Mouse (Mus musculus): Measurements from ENCODE around the gene Sprr2a3. TPM values are rescaled to one million over a fixed set of nuclear protein-coding genes. Genes with fewer than 3 reads are reported as not detected.
"Not testable (repeated sequence)": the region's sequence is repeated elsewhere in the genome, so short reads cannot be mapped to it uniquely, and the experiment has no call there.

Gene Sprr2a3
- 0.42 TPM in 1 of 2 replicates, not detected in the other for polyA plus RNA-seq (2012; rRNA removed)

DNA sequence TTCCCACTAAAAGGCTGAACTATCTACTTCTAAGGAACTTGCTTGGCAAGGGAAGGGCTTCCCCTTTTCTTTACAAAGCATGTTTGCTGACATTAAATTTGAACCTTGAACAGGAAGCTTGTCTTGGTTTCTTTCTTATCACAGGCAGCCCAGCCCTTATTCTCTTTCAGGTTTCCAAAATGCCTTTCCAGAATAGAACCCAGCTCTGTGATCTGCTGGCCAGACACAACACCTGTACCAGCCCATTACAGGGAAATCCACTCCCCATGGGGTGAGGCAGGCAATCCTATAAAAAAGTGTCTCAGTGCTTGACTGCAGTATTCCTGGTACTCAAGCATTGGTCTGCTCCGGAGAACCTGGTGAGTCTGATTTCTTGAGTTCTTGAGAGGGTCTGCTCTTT, at the start of gene Sprr2a3:
TSS of gene Sprr2a3 (plus strand) at position 317 of the 400 bp plus-strand sequence.
- not testable (repeated sequence) for DNase-seq (ENCODE audit: low read depth)

DNA sequence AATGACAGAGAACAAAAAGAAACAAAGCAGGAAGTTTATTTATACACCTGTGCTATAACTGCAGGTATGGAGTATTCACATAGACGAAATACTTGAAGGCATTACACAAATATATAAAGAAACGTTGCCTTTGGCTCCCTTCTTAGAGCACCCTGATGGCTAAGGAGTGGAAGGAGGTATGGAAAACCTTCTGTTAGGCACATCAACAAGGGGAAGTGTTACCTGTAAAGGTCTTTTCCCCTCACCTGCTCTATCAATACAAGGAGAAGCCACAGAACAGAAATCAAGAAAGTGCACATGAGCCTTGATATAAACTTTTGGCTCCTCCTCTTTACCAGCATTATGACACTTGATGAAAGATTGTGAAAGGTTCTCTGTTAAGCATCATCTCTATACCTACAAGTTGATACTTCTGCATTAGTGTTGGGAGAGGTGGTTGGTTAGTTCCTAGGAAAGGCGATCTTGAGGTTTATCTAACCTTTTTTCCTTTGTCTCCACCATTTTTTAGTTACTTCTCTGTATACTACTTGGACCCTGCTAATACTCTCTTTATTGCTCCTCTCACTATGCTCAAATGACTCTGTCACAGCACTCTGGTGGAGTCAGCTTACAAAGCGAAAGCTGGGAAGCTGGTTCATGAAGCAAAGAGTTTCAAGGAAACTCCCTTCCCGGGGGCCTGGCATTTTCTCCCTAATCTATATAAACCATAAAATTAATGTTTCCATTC, 48.6 kb upstream of the Sprr2a3 start:
- not testable (repeated sequence) for DNase-seq (ENCODE audit: low read depth)

DNA sequence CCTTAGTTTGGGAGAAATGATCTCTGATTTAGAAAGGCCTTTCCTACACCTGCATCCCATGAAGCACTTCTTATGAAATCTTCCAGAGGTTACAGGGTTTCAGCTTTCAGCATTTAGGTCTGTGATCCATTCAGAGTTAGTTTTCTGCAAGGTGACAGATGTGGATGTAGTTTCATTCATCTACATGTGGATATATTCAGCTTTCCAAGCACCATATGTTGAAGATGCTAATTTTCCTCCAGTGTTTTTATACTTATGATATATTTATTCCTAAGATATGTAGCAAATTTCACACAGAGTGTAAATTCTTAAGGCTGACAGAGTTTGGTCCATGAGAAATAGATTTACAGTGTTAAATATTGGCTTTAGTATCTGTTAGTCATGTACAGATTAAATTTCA, 46.5 kb upstream of the Sprr2a3 start:
- DNase-seq (ENCODE audit: low read depth), result not testable (repeated sequence)

DNA sequence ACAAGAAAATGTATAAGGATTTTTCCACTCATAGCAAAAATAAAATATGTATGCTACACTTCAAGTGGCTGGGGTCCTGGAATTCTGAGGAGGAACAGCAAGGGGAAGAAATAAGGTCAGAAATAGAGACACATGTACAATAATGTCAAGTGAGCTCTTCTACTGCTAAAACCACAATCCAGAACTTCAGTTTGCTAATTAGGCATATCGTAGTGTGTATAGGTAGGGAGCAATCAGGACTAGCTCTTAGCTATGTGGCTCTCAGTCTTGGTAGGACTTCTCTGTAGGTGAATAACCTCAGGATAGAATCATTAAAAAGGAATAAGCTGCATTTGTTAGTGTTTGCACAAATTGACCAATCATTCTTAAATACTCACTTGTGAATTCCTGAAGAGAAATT, 46.0 kb upstream of the Sprr2a3 start:
- DNase-seq (ENCODE audit: low read depth), result not testable (repeated sequence)

DNA sequence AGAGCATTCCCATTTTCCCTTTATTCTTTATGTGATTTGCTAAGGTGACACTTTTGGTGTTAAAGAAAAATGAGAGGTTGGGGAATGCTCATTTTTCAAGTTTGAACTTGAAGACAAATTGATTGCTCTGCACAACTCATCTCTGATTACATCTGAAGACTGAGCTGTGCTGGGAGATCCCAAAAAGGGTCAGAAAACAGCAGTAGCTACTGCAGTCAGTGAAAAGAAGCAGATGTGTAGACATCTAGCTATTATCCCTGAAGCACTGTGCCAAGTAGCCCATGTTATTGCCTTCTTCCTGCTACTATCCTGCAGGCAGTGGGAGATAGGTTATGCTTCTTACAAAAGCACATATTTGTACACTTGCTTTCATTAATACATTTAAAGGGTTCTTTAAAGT, 40.4 kb upstream of the Sprr2a3 start:
- DNase-seq (ENCODE audit: low read depth), result not testable (repeated sequence)

DNA sequence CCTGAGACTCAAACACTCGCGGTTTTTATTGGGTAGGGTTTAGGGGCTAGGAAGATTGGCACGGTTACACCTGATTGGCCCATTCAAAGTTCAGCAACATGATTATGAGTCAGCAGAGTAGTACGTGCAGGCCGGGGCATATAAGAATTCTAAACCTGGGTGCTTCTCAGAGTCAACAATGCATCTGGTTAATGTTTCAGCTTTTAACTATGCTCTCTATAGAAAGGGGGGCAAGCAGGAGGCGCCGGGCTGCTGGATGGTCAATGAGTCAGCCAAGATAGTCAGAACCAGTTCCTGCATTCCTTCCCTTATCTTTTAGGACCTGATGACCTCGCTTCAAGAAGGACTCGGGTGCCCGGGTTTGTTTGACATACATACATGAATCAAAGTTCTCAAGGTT, 39.0 kb upstream of the Sprr2a3 start:
- not testable (repeated sequence) for DNase-seq (ENCODE audit: low read depth)

DNA sequence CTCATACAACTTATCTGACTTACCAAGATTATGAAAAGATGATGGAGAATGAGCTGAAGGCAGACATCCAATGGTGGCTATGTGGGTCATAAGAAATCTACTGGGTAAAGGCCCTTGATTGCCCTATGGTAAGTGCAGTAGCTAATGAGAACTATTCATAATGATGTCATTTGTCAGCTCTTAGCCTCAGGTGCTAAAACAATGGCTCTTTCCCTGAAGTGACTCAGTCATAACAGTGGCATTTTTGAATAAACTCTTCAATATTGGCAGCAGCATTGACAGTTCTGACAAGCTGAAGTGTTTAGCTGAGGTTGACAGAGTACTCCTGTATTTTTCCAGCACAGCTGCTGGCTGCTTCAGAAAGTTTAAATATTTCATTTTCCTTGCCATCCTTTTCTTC, 36.7 kb upstream of the Sprr2a3 start:
- not testable (repeated sequence) for DNase-seq (ENCODE audit: low read depth)

DNA sequence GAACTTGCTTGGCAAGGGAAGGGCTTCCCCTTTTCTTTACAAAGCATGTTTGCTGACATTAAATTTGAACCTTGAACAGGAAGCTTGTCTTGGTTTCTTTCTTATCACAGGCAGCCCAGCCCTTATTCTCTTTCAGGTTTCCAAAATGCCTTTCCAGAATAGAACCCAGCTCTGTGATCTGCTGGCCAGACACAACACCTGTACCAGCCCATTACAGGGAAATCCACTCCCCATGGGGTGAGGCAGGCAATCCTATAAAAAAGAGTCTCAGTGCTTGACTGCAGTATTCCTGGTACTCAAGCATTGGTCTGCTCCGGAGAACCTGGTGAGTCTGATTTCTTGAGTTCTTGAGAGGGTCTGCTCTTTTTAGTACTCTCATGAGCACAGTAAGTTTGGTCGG, 34.8 kb upstream of the Sprr2a3 start:
- DNase-seq (ENCODE audit: low read depth), result not testable (repeated sequence)

DNA sequence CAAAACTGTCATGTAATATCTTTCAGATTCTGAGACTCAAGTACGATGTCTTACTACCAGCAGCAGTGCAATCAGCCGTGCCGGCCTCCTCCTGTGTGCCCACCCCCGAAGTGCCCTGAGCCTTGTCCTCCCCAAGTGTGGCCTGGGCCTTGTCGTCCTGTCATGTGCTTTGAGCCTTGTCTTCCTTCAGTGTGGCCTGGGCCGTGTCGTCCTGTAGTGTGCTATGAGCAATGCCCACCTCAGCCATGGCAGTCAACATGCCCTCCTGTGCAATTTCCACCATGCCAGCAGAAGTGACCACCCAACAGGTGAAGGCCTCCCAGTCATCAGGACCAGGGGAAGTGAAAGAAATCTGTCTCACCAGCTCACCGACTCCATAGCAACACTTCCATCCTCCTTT, 31.4 kb upstream of the Sprr2a3 start:
- DNase-seq (ENCODE audit: low read depth), result not testable (repeated sequence)

DNA sequence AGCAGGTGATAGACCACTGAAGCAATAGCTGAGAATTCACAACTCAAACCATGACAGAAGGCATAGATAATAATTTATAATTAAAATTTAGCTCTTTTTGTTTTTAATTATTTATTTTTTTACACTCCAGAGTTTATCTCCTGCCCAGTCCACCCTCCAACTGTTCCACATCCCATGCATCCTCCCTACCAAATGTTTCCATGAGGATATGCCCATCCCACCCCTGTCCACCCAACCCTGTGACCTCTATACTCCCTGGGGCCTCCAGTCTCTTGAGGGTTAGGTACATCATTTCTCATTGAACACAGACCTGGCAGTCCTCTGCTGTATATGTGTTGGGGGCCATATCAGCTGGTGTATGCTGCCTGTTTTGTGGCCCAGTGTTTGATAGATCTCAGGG, 26.7 kb upstream of the Sprr2a3 start:
- DNase-seq (ENCODE audit: low read depth), result not testable (repeated sequence)

DNA sequence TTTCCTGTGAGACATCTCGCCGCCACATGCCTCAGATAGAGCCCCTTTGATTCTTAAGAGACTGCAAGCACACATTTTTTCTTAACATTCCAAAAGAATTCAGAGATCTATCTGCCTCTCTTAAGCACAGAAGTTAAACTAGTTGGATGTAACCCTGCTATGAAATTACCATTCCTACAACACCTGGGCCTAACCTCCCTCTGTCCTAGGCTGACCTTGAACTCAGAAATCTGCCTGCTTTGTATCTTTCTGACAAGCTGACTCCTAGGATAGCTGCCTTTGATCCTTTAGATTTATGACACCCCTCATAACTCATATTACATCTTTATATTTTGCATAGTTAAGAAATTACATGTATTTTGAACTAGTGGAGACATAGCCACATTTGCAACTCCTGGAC, 21.8 kb upstream of the Sprr2a3 start:
- not testable (repeated sequence) for DNase-seq (ENCODE audit: low read depth)

DNA sequence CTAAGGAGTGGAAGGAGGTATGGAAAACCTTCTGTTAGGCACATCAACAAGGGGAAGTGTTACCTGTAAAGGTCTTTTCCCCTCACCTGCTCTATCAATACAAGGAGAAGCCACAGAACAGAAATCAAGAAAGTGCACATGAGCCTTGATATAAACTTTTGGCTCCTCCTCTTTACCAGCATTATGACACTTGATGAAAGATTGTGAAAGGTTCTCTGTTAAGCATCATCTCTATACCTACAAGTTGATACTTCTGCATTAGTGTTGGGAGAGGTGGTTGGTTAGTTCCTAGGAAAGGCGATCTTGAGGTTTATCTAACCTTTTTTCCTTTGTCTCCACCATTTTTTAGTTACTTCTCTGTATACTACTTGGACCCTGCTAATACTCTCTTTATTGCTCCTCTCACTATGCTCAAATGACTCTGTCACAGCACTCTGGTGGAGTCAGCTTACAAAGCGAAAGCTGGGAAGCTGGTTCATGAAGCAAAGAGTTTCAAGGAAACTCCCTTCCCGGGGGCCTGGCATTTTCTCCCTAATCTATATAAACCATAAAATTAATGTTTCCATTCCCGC, 13.7 kb upstream of the Sprr2a3 start:
- DNase-seq (ENCODE audit: low read depth), result not testable (repeated sequence)

DNA sequence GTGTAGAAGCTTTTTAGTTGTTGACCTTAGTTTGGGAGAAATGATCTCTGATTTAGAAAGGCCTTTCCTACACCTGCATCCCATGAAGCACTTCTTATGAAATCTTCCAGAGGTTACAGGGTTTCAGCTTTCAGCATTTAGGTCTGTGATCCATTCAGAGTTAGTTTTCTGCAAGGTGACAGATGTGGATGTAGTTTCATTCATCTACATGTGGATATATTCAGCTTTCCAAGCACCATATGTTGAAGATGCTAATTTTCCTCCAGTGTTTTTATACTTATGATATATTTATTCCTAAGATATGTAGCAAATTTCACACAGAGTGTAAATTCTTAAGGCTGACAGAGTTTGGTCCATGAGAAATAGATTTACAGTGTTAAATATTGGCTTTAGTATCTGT, 11.7 kb upstream of the Sprr2a3 start:
- not testable (repeated sequence) for DNase-seq (ENCODE audit: low read depth)

DNA sequence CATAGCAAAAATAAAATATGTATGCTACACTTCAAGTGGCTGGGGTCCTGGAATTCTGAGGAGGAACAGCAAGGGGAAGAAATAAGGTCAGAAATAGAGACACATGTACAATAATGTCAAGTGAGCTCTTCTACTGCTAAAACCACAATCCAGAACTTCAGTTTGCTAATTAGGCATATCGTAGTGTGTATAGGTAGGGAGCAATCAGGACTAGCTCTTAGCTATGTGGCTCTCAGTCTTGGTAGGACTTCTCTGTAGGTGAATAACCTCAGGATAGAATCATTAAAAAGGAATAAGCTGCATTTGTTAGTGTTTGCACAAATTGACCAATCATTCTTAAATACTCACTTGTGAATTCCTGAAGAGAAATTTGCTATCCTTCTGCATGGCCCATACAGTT, 11.2 kb upstream of the Sprr2a3 start:
- DNase-seq (ENCODE audit: low read depth), result not testable (repeated sequence)

DNA sequence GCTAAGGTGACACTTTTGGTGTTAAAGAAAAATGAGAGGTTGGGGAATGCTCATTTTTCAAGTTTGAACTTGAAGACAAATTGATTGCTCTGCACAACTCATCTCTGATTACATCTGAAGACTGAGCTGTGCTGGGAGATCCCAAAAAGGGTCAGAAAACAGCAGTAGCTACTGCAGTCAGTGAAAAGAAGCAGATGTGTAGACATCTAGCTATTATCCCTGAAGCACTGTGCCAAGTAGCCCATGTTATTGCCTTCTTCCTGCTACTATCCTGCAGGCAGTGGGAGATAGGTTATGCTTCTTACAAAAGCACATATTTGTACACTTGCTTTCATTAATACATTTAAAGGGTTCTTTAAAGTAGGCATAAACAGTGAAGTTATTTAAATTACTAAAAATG, 5.6 kb upstream of the Sprr2a3 start:
- DNase-seq (ENCODE audit: low read depth), result not testable (repeated sequence)

DNA sequence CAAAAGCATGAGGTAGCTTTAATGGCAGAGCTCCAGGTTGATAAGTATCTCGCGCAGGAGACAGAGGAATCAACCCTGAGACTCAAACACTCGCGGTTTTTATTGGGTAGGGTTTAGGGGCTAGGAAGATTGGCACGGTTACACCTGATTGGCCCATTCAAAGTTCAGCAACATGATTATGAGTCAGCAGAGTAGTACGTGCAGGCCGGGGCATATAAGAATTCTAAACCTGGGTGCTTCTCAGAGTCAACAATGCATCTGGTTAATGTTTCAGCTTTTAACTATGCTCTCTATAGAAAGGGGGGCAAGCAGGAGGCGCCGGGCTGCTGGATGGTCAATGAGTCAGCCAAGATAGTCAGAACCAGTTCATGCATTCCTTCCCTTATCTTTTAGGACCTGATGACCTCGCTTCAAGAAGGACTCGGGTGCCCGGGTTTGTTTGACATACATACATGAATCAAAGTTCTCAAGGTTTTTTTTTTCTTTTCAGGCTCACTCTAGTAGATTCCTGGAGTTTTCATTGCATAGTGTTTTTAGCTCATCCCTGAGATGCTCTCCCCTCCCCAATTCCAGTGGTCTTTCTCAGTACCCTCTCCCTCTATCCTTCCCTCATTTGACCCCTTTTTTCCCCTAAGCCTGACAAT, 4.1 kb upstream of the Sprr2a3 start:
- DNase-seq (ENCODE audit: low read depth), result not testable (repeated sequence)

DNA sequence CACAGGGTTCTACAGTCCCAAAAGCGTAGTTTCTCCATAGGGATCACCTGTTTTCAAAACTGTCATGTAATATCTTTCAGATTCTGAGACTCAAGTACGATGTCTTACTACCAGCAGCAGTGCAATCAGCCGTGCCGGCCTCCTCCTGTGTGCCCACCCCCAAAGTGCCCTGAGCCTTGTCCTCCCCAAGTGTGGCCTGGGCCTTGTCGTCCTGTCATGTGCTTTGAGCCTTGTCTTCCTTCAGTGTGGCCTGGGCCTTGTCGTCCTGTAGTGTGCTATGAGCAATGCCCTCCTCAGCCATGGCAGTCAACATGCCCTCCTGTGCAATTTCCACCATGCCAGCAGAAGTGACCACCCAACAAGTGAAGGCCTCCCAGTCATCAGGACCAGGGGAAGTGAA, 3.3 kb downstream of the Sprr2a3 start:
- DNase-seq (ENCODE audit: low read depth), result not testable (repeated sequence)

DNA sequence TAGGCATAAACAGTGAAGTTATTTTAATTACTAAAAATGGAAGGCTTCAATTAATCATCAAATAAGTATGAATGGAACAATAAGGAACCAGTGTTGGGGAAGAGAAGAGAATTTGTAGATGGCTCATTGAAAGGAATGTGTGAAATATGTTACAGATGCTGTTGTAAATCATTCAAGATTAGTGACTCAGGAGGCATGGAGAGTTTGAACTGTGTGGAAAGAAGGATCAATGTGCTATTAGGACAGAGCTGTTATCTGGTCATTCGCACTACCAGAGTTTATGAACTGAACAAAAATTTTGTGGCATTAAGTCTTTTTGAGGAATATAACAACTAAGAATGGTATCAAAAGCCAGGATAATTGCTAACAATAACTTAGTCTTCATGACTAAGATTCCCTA, 22.2 kb downstream of the Sprr2a3 start:
- no peak for DNase-seq (ENCODE audit: low read depth)

DNA sequence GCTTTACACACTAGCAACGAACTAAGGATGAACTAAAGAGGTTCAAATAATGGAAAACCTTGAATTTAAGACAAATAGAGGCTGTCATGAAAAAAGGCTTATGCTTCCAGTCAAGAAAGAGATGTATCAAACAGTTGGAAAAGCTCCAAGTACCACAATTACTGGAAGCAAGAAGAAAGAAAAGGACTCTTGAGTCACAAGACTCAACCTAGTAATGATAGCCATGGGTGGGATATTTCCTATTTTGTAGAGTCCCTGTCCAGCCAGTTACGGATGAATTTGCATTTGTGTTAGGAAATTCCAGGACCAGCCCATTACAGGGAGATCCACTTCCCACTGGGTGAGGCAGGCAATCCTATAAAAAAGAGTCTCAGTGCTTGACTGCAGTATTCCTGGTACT, 31.1 kb downstream of the Sprr2a3 start, which contains the start of gene Sprr2b:
TSS of gene Sprr2b (plus strand) at position 301 of the 400 bp plus-strand sequence.
- DNase-seq (ENCODE audit: low read depth), result no peak

DNA sequence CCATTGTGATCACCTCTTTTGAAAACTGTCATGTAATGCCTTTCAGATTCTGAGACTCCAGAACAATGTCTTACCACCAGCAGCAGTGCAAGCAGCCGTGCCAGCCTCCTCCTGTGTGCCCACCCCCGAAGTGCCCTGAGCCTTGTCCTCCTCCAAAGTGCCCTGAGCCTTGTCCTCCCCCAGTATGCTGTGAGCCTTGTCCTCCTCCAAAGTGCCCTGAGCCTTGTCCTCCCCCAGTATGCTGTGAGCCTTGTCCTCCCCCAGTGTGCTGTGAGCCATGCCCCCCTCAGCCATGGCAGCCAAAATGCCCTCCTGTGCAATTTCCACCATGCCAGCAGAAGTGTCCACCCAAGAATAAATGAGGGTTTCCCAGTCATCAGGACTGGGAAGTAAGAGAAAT, 32.2 kb downstream of the Sprr2a3 start:
- DNase-seq (ENCODE audit: low read depth), result no peak

DNA sequence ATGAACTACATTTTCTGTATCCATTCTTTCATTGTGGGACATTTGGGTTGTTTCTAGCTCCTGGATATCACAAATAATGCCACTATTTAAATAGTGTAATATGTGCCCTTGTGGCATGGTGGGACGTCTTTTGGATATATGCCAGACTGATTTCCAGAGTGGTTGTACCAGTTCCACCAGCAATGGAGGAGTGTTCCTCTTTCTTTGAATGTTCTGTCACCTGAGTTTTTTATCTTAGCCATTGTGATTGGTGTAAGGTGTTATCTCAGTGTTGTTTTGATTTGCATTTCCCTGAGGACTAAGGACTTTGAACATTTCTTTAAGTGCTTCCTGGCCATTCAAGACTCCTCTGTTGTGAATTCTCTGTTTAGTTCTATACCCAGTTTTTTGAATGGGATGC, 51.1 kb downstream of the Sprr2a3 start:
- no peak for DNase-seq (ENCODE audit: low read depth)

DNA sequence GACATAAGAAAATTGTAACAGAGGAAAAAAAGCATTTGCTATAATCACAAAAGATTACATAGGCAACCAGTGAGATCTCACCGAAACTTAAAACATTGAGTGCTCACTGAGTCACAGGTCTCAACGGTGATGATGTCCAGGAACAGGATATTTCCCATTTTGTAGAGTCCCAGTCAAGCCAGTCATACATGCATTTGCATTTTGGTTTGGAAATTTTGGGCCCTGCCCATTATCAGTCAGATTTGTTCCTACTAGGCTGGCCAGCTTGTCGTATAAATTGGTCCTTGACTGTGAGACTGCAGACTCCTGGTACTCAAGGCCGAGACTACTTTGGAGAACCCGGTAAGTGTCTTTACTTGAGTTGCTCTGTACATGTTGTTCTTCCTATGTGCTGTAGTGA, 53.6 kb downstream of the Sprr2a3 start, which contains the start of gene Sprr2d:
TSS of gene Sprr2d (plus strand) at position 301 of the 400 bp plus-strand sequence.
- no peak for DNase-seq (ENCODE audit: low read depth)
